Mouse (Mus musculus) thymus, adult 18-20 months (tissue): ENCODE measurements around the gene Sema3a.
"Not testable (repeated sequence)": the region's sequence is repeated elsewhere in the genome, so short reads cannot be mapped to it uniquely, and the experiment has no call there.

ENCODE experiments used
- DNase-seq, 2 experiments: peaks; one replicate each; pipeline ENCODE4 v3.0.0; 2022; ENCODE audit warnings: mixed read lengths in 2 of 2

Gene Sema3a

GRCm38 (mm10) chr5:13431827-13432226, 306.6 kb downstream of the Sema3a start:
- no peak for DNase-seq

- no peak for DNase-seq
Measured at GRCm38 (mm10) chr5:13432574-13432973, 307.4 kb downstream of the Sema3a start.

GRCm38 (mm10) chr5:13433303-13433702, 308.1 kb downstream of the Sema3a start:
- no peak for DNase-seq

GRCm38 (mm10) chr5:13441112-13441511, 315.9 kb downstream of the Sema3a start:
- DNase-seq: no peak

- no peak for DNase-seq
Measured at GRCm38 (mm10) chr5:13460182-13461001, 335.2 kb downstream of the Sema3a start.

GRCm38 (mm10) chr5:13468856-13469255, 343.6 kb downstream of the Sema3a start:
- no peak for DNase-seq

- DNase-seq: no peak
Measured at GRCm38 (mm10) chr5:13469401-13469800, 344.2 kb downstream of the Sema3a start.

- DNase-seq: no peak
Measured at GRCm38 (mm10) chr5:13470057-13470905, 345.1 kb downstream of the Sema3a start.

- no peak for DNase-seq
Measured at GRCm38 (mm10) chr5:13477653-13478052, 352.4 kb downstream of the Sema3a start.

- no peak for DNase-seq
Measured at GRCm38 (mm10) chr5:13488671-13489070, 363.5 kb downstream of the Sema3a start.

GRCm38 (mm10) chr5:13495967-13496366, 370.8 kb downstream of the Sema3a start:
- not testable (repeated sequence) for DNase-seq

- no peak for DNase-seq
Measured at GRCm38 (mm10) chr5:13499835-13500234, 374.6 kb downstream of the Sema3a start.

- no peak for DNase-seq
Measured at GRCm38 (mm10) chr5:13505839-13506499, 380.8 kb downstream of the Sema3a start.

- DNase-seq: no peak
Measured at GRCm38 (mm10) chr5:13509163-13509562, 383.9 kb downstream of the Sema3a start.

GRCm38 (mm10) chr5:13517018-13517417, 391.8 kb downstream of the Sema3a start:
- no peak for DNase-seq

- DNase-seq: no peak
Measured at GRCm38 (mm10) chr5:13525597-13525996, 400.4 kb downstream of the Sema3a start.

GRCm38 (mm10) chr5:13527037-13527464, 401.8 kb downstream of the Sema3a start:
- no peak for DNase-seq

- DNase-seq: no peak
Measured at GRCm38 (mm10) chr5:13529226-13529625, 404.0 kb downstream of the Sema3a start.

GRCm38 (mm10) chr5:13547472-13548209, 422.4 kb downstream of the Sema3a start:
- no peak for DNase-seq

- no peak for DNase-seq
Measured at GRCm38 (mm10) chr5:13548210-13548554, 423.0 kb downstream of the Sema3a start.

- no peak for DNase-seq
Measured at GRCm38 (mm10) chr5:13549080-13549479, 423.9 kb downstream of the Sema3a start.

GRCm38 (mm10) chr5:13550953-13551352, 425.7 kb downstream of the Sema3a start:
- no peak for DNase-seq

- DNase-seq: no peak
Measured at GRCm38 (mm10) chr5:13557257-13557656, 432.0 kb downstream of the Sema3a start.
